Mouse (Mus musculus): ENCODE measurements around the gene Nfkbiz. TPM values are rescaled to one million over a fixed set of nuclear protein-coding genes. Genes with fewer than 3 reads are reported as not detected.
"Not testable (repeated sequence)": the region's sequence is repeated elsewhere in the genome, so short reads cannot be mapped to it uniquely, and the experiment has no call there.

The Nfkbiz gene
- 25.9 and 26.7 TPM in 2 replicates for total RNA-seq (2017)

- ATAC-seq (replicated peaks; ENCODE audit: low read depth, poor library complexity, severe bottlenecking), result peak; percentile 82
These were observed at the start of gene Nfkbiz for GRCm38 (mm10) chr16:55838510-55839474. Gene Nfkbiz, minus strand, starts transcription at chr16:55838899.

- peak; percentile 93 for ATAC-seq (replicated peaks; ENCODE audit: low read depth, poor library complexity, severe bottlenecking)
These were observed 49.3 kb upstream of the Nfkbiz start for GRCm38 (mm10) chr16:55887814-55888583.

GRCm38 (mm10) chr16:55884246-55884645 is 45.5 kb upstream of the Nfkbiz start:
- no peak for ATAC-seq (replicated peaks; ENCODE audit: low read depth, poor library complexity, severe bottlenecking)

GRCm38 (mm10) chr16:55876025-55876424 is 37.3 kb upstream of the Nfkbiz start:
- ATAC-seq (replicated peaks; ENCODE audit: low read depth, poor library complexity, severe bottlenecking), result 0 out of 2 replicates have a peak, but pooled peaks have one; percentile 18

- no peak for ATAC-seq (replicated peaks; ENCODE audit: low read depth, poor library complexity, severe bottlenecking)
These were observed 25.1 kb upstream of the Nfkbiz start for GRCm38 (mm10) chr16:55863832-55864231.

- ATAC-seq (replicated peaks; ENCODE audit: low read depth, poor library complexity, severe bottlenecking), result peak; percentile 97
These were observed 24.6 kb upstream of the Nfkbiz start for GRCm38 (mm10) chr16:55863149-55863815.

GRCm38 (mm10) chr16:55861104-55861503 is 22.4 kb upstream of the Nfkbiz start:
- no peak for ATAC-seq (replicated peaks; ENCODE audit: low read depth, poor library complexity, severe bottlenecking)

GRCm38 (mm10) chr16:55859421-55859820 is 20.7 kb upstream of the Nfkbiz start:
- not testable (repeated sequence) for ATAC-seq (replicated peaks; ENCODE audit: low read depth, poor library complexity, severe bottlenecking)

- peak; percentile 87 for ATAC-seq (replicated peaks; ENCODE audit: low read depth, poor library complexity, severe bottlenecking)
These were observed 19.8 kb upstream of the Nfkbiz start for GRCm38 (mm10) chr16:55858465-55858864.

- ATAC-seq (replicated peaks; ENCODE audit: low read depth, poor library complexity, severe bottlenecking), result peak; percentile 92
These were observed 14.4 kb upstream of the Nfkbiz start for GRCm38 (mm10) chr16:55852943-55853727.

GRCm38 (mm10) chr16:55852515-55852914 is 13.8 kb upstream of the Nfkbiz start:
- ATAC-seq (replicated peaks; ENCODE audit: low read depth, poor library complexity, severe bottlenecking), result no peak

- ATAC-seq (replicated peaks; ENCODE audit: low read depth, poor library complexity, severe bottlenecking), result no peak
These were observed 11.8 kb upstream of the Nfkbiz start for GRCm38 (mm10) chr16:55850485-55850884.

GRCm38 (mm10) chr16:55847679-55848078 is 9.0 kb upstream of the Nfkbiz start:
- no peak for ATAC-seq (replicated peaks; ENCODE audit: low read depth, poor library complexity, severe bottlenecking)

- no peak for ATAC-seq (replicated peaks; ENCODE audit: low read depth, poor library complexity, severe bottlenecking)
These were observed 6.1 kb upstream of the Nfkbiz start for GRCm38 (mm10) chr16:55844847-55845246.

GRCm38 (mm10) chr16:55843919-55844318 is 5.2 kb upstream of the Nfkbiz start:
- no peak for ATAC-seq (replicated peaks; ENCODE audit: low read depth, poor library complexity, severe bottlenecking)

GRCm38 (mm10) chr16:55843134-55843533 is 4.4 kb upstream of the Nfkbiz start:
- ATAC-seq (replicated peaks; ENCODE audit: low read depth, poor library complexity, severe bottlenecking), result no peak

GRCm38 (mm10) chr16:55841506-55841905 is 2.8 kb upstream of the Nfkbiz start:
- no peak for ATAC-seq (replicated peaks; ENCODE audit: low read depth, poor library complexity, severe bottlenecking)

- no peak for ATAC-seq (replicated peaks; ENCODE audit: low read depth, poor library complexity, severe bottlenecking)
These were observed 580 bp downstream of the Nfkbiz start for GRCm38 (mm10) chr16:55838129-55838509.

- ATAC-seq (replicated peaks; ENCODE audit: low read depth, poor library complexity, severe bottlenecking), result not testable (repeated sequence)
These were observed 1.0 kb downstream of the Nfkbiz start for GRCm38 (mm10) chr16:55837653-55838052.

- no peak for ATAC-seq (replicated peaks; ENCODE audit: low read depth, poor library complexity, severe bottlenecking)
These were observed 1.5 kb downstream of the Nfkbiz start for GRCm38 (mm10) chr16:55837168-55837567.
